Mouse (Mus musculus) liver, adult (tissue): Measurements from ENCODE around the gene Trim63.

ENCODE experiments used
- GATA4 ChIP-seq: IDR thresholded peaks from 2 replicates; pipeline ENCODE4 v1.6.1; 2014; ENCODE audit warnings: mild to moderate bottlenecking, low read length; ENCODE audit not compliant: insufficient replicate concordance

The Trim63 gene

DNA sequence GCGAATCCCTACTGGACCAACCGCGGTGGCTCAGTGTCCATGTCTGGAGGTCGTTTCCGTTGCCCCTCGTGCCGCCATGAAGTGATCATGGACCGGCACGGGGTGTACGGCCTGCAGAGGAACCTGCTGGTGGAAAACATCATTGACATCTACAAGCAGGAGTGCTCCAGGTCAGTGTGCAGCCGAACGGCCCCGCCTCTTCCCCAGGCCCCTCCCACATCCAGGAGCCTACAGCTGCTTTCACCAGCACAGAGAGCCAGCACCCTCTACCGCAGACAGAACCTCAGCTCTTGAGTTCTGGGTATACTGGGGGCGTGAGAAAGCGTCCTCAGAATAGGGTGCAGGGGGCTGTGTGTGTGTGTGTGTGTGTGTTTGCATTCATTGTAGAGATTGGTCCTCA, 1.5 kb downstream of the Trim63 start:
- no peak for TF ChIP-seq GATA4

DNA sequence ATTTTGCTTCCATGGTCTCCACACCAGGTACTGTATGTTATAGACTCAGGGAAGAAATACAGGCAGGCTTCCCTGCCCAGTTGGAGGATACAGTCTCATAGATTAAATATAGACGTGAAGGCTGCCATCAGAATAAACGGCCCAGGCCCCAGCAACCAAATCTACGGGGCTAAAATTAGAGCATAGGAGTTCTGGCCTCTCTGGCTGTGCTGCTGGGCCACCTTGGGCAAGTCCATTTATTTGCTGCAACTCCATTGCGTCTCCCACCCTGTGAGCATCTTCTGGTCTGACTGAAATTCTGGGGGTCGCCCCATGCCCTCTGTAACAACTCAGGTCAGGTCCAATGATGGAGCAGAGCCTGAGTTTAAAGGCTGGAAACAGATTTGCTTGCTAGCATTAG, 4.2 kb downstream of the Trim63 start:
- TF ChIP-seq GATA4: no peak

DNA sequence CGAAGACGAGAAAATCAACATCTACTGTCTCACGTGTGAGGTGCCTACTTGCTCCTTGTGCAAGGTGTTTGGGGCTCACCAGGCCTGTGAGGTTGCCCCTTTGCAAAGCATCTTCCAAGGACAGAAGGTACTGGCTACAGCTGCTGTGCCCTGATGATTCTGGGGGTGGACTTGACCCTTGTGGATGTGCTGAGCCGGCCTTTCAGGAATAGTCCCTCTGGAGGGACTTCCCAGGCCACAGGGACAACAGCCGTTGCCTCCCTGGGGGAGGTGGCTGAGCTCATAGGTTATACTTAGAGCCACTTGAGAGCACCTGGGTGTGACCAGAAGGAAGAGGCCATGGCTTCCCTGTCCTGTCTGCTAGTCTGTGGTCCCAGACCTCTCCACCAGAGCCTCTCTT, 4.8 kb downstream of the Trim63 start:
- no peak for TF ChIP-seq GATA4

DNA sequence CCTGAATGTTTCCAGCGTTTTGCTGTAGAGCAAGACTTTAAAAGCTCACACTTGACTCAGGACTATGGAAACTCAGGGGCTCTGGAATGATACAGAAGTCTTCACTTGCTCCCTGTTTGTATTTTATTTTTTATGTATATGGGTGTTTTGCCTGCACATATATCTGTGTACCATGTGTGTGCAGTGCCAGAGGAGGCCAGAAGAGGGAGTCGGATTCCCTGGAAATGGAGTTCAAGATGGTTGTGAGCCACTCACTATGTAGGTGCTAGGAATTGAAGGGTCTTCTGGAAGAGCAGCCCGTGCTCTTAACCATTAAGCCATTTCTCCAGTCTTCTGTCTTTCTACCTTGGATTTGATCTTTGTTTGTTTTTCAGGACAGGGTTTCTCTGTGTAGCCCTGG, 6.6 kb downstream of the Trim63 start:
- TF ChIP-seq GATA4: no peak

DNA sequence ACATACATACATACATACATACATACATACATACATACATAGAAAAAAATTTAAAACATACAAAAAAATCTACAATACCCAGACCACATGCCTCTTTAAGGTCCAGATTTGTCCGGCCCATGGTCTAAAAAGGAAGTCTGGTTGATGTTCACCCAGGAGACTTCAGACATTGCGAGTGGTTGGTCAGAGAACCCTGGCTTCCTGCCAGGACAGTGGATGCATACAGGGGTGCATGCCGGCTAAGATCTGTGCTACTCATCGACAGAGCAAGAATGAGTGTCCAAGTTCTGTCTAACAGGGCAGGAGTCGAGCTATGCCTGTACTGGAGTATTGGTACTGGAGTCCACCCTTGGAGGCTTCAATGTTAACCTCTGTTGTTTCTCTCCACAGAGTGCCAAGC, 9.7 kb downstream of the Trim63 start:
- no peak for TF ChIP-seq GATA4

DNA sequence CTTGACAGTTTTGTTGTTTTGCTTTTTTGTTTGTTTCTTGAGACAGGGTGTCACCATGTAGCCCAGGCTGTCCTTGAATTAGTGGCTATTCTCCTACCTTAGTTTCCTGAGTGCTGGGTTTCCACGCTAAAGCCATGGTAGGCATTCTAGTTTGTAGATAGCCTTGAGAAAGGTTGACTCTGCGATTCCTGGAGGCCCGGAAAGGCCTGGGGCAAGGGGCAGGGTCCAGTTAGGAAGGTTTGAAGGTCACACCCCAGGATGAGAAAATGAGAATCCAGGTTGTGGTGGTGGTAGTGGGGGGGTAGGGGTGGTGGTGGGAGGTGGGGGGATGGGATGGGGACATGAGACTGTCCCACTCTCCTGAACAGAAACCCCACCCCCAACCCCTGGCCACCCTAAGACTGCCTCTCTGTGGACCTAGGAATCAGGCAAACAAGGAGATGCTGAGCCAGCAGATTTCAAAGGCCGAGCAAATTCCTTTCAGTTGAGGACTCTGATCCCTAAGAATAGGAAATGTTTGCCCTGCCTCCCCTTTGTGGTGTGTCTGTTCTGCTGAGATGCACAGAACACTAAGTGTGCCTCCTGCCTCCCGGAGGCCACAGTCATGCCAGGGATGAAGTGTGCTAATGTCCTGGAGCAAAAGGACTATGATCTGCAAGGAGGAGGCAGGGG, 12.1 kb downstream of the Trim63 start:
- no peak for TF ChIP-seq GATA4

DNA sequence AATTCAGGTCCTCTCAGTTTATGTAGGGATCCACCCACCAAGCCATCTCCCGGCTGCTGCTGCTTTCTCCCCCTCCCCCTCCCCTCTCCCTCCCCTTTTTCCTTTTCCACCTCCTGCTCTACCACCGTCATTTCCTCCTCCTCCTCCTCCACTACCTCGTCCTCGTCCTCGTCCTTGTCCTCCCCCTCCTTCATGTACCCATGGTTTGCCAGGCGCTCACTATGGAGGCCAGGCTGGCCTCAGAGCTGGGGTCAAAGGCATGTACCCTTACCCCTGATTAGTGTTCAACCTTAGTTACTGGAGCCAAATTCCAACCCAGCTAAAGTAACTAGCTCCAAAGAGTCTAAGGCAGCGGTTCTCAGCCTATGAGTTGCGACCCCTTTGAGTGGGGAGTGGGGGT, 13.2 kb downstream of the Trim63 start:
- TF ChIP-seq GATA4: no peak

DNA sequence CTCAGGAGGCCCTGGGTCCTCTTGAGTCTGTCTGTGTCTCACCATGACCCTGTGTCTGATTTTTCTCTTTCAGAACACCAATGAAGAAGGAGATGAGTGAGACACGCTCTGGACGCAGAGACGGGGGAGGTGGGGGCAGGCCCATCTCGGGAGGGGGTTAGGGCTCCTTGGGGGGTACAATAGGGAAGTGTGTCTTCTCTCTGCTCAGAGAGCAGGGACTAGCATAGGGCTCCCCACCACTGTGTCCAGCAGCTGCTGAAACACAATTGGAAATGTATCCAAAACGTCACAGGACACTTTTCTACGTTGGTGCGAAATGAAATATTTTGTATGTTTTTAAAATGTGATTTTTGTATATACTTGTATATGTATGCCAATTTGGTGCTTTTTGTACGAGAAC, 13.9 kb downstream of the Trim63 start:
- no peak for TF ChIP-seq GATA4

DNA sequence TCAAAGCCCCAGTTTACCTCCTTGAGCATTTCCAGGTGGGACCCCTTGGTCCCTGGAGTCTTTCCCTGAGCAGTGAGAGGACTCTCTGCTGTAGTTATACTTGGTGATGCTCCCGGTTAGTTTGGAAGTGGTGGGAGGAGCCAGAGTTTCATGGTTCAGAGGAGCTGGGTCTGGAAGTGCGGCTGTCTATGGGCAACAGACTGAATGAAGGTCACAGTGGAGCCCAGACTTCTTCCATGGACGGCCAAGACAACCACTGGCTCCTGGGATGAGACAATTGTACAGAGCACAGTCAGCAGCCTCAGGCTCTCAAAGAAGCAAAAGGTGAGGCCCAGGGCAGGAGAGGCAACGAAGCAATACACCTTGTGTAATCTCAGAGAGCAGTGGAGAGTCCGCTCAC, 15.4 kb downstream of the Trim63 start:
- no peak for TF ChIP-seq GATA4

DNA sequence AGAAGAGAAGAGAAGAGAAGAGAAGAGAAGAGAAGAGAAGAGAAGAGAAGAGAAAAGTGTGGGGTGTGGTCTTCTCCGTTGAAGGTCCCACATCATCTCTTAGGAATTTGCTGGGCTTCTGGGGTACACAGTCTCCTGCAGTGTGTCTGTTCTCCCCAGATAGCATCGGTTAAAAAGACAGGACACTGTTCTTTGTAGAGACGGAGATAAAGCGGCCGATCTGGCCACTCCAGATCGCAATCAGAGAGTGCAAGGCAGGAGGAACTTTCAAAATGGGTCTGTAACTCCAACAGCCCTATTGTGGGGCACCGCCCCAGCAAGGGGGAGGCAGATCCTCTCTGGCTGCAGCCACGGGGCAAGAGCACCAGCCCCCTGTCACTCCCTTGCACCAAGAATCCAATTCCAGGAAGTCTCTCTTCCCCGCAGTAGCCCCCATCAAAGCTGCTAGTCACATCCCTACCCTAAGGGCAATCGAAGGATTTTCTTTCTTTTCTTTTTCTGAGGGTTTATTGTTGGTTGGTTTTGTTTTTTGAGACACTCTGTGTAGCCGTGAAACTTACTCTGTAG, 27.4 kb downstream of the Trim63 start:
- TF ChIP-seq GATA4: no peak

DNA sequence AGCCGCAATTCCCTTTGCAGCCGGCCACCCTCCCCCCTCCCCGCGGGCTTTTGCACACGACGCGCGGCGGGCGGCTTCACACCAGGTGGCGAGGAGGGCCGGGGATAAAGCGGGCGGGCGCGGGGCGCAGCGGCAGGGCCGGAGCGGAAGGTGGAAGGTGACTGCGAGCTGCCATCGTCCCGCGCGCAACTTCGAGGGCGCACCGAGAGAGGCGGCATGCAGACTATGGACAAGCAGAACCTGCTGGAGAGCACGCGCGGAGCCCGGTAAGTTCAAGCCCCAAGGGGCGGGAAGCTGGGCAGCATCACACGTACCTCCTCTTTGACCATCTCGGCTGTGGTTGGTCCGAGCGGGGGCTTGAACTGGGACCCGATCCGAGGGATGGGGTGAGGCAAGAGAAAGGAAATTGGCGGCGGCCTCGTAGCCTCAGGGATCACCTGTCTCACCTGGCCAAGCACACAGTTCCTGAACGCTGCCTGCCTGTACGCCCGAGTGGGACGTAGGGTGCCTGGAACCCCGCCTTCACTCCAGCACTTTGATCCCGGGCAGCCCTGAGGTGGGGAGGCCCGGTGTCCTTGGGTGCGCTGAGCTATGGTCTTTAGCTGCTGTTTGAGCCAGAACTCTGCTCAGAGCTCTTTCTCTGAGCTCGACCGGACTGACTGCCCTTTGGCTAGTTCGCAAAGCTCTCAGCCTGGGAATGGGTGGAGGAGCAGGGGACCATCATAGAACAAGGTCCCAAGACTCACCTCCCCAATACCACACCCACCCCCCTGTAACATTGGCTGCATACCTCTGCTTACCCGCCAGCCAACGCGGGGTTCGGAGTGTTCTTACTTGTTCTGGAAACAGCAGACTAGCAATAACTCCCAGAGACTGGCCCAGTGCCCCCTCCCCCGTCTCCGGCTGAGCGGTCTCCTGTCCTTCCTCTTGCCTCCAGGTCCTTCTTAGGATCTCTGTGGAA, 28.4 kb downstream of the Trim63 start, which contains the start of gene Slc30a2:
Slc30a2 (plus strand) TSS at position 111 of the 961 bp plus-strand sequence.
- no peak for TF ChIP-seq GATA4

DNA sequence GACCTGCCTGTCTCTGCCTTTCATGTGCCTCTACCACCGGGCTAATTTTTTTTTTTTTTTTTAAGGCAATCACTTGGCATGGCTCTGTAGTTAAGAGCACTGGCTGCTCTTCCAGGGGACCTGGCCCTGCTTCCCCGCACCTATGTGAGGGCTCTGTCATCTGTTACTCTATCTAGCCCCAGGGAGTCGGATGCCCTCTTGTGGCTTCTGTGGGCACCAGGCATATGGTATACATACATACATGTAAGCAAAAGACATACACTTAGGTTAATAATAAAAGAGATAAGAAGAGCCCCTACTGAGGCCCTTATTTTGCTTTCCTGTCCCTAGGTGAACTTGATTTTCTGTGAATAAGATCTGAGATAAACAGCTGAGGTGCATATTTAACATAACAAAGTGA, 29.7 kb downstream of the Trim63 start:
- no peak for TF ChIP-seq GATA4

DNA sequence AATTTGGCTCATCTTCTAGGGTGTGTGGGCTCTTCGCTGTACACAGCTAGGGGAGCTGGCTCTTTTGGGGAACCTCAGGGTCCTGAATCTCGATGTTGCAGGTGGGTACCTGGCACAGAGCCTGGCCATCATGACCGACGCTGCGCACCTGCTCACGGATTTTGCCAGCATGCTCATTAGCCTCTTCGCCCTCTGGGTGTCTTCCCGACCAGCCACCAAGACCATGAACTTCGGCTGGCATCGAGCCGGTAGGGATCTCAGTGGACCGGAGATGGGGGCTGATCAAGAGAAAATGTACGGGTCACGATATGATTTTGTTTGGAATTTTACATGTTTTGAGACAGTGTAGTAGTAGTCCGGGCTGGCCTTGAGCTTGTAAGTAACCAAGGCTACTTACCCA, 30.9 kb downstream of the Trim63 start:
- TF ChIP-seq GATA4: no peak

DNA sequence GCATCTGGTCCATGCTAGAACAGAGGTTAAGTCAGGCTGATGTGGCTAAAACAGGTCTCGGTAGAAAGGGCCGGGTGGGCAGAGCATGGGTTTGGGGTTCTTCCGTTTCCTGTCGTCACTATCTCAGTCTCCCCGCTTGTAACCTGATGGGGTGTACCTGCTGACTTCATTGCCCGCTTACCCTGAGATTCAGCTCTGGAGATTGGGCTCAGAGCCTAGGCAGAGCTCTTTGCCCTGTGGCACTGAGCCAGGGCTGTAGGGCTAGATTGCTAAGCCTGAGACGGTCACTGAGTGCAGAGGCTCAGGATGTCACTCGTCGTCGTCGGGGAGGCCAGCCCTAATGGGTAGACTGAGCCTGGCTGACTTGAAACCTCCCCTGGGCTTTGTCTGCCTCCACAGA, 33.2 kb downstream of the Trim63 start:
- TF ChIP-seq GATA4: no peak

DNA sequence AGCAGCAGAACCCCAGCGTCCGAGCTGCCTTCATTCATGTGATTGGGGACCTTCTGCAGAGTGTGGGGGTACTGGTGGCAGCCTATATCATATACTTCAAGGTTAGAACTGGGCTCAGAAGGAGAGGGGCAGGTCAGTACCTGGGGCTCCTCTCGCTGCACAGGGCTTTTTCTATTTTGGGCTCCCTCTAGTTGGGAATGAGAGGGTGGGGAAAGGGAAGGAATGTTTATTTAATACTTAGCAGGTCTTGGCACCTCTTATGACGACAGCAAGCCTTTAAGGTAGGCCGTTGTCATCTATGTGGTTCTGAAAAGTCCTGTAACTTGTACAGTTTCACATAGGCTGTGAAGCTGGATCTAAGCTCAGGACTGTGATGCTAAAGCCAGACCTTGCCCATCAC, 33.6 kb downstream of the Trim63 start:
- TF ChIP-seq GATA4: no peak

DNA sequence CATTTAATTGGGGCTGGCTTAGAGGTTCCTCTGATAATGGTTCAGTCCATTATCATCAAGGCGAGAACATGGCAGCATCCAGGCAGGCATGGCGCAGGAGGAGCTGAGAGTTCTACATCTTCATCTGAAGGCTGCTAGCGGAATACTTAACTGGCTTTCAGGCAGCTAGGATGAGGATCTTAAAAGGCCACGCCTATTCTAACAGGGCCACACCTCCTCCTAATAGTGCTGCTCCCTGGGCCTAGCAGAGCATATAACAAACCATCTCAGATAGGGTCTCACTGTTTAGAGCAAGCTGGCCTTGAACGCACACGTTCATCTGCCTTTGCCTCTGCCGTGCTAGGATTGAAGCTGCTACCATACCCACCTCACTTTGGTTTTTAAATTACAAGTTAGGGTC, 34.9 kb downstream of the Trim63 start:
- no peak for TF ChIP-seq GATA4
